8 mouse cellular contexts compared by ENCODE assay signal in the genomic region with DNA sequence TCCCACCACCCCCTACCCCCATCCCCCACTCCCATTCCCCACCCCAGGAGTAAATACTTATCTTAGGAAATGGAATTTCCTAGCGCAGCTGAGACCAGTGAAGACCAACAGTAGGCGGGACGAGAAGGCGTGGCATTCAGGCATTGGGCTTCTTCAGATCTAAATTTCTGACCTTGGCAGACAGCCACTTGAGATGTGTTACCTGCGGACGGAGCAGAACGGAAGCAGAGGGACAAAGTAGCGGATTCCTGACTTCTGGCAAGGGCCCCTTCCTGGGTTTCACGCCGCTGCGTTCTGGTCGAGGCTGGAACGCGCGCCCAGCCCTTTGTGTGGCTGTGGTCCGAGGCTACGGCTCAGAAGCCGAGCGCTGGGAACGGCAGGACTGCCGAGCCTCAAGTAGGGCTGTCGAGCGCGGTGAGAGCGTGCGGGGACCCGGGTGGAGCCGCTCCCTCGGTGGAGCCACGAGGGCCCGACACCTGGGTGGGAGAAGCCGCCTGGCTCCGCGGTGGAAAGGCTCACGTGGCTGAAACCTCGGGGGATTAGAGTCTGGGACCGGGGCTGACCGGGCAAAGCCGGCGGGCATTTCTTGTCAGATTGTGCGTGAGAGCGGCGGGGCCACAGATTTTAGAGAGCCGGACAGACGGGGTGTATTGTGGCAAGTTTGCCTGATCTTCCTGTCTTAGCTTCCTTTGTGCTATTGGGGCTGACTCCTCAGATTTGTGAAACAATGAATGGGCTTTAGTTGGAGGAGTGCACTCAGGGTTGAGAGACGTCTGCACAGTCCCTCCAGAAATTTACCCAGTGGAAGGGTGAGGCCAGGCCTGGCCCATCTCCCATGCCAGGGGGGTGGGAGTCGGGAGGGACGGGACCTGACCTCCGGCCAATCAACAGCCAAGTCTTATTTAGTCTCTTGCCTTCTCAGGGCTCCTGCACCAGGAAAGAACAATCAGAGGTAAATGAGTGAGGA. TPM values are rescaled to one million over a fixed set of nuclear protein-coding genes. Genes with fewer than 3 reads are reported as not detected.
DNase-seq lines count a peak whose midpoint lies in the region; ATAC-seq and TF ChIP-seq lines count a peak whose summit lies in the region.
"Had no signal": no experiment of that assay in that cellular context is flagged by ENCODE, and none has a peak within 500 bp of the region (broad histone marks: within the 10 kb centered on the region; RNA-seq: fewer than 3 reads in every experiment).

No protein-coding gene starts in this region.

- peak; percentile 44 for DNase-seq in Patski (ENCODE audit: low read depth, low spot score)
- DNase-seq in heart, postnatal 14 days, result peak; percentile 42 to 48
- DNase-seq in kidney, postnatal 36 days, result peak; percentile 71 to 76

- TF ChIP-seq CTCF in Patski (IDR thresholded peaks at IDR 0.05), result no peak
- TF ChIP-seq CTCF in bone marrow, adult 2 months (IDR thresholded peaks at IDR 0.05; ENCODE audit: control insufficient read depth, insufficient read depth, low read length), result no peak
- TF ChIP-seq CTCF in small intestine, adult 2 months (IDR thresholded peaks at IDR 0.05; ENCODE audit: extremely low read depth, insufficient read length, insufficient replicate concordance, low read depth, low read length), result no peak

- in situ Hi-C loops in Patski (cut with MboI; ENCODE audit: low pct_unique_long_range_greater_than_20kb), result loop anchor here (5.0 kb wide), 1 partner anchor 80 kb away; no protein-coding TSS in a partner anchor

- POLR2A ChIA-PET in Patski (lab: Charles Lee), result interaction anchor here (0.5 to 1.5 kb wide), 3 partner anchors 29 to 76 kb away, joined by 3 to 5 read pairs (median 4); a partner anchor contains a TSS

- H3K27me3 ChIP-seq in Patski, result no peaks in the 10 kb centered on the region
- H3K27me3 ChIP-seq in embryonic facial prominence, embryonic 15.5 days, result no peaks in the 10 kb centered on the region
- peaks cover 9% of the 10 kb centered on the region for H3K27me3 ChIP-seq in small intestine, adult 2 months (ENCODE audit: control insufficient read depth, insufficient read depth, low read length)

- H3K4me3 ChIP-seq in bone marrow, adult 2 months (replicated peaks; ENCODE audit: control insufficient read depth, low read depth, low read length), result peak overlapping the region; percentile 16
- peak overlapping the region; percentile 70 for H3K4me3 ChIP-seq in embryonic facial prominence, embryonic 15.5 days (replicated peaks)
- H3K4me3 ChIP-seq in small intestine, adult 2 months (ENCODE audit: low read depth, low read length), result peak overlapping the region; percentile 60

- H3K36me3 ChIP-seq in embryonic facial prominence, embryonic 15.5 days, result peaks cover 7% of the 10 kb centered on the region; the same call in 1 of the 2 replicates
- H3K36me3 ChIP-seq in small intestine, adult 2 months (ENCODE audit: control insufficient read depth, insufficient read depth, low read length), result no peaks in the 10 kb centered on the region

- H3K4me2 ChIP-seq in embryonic facial prominence, embryonic 15.5 days (replicated peaks), result peak overlapping the region; percentile 83

- 2% methylated on average over 49 of the region's 49 CpGs for WGBS in bone marrow, adult 2 months
- under 1% methylated on average over 49 of the region's 49 CpGs for WGBS in embryonic facial prominence, embryonic 15.5 days
- WGBS in small intestine, adult 2 months, result 2% methylated on average over 49 of the region's 49 CpGs

- intact Hi-C loops in heart, postnatal 14 days (cut with DNase I), result loop anchor here (5.0 kb wide), 1 partner anchor 165 kb away; a partner anchor contains a TSS

- H3K4me1 ChIP-seq in bone marrow, adult 2 months (ENCODE audit: control insufficient read depth, insufficient read depth, low read length), result no peaks in the 10 kb centered on the region; the same call in 1 of the 2 replicates
- H3K4me1 ChIP-seq in embryonic facial prominence, embryonic 15.5 days, result peaks cover 7% of the 10 kb centered on the region
- 0 out of 2 replicates have a peak, but pooled peaks cover 3% of the 10 kb centered on the region for H3K4me1 ChIP-seq in small intestine, adult 2 months (ENCODE audit: control insufficient read depth, insufficient read depth, insufficient read length, low read length)

- ATAC-seq in Patski, result peak; percentile 86
- ATAC-seq in embryonic facial prominence, embryonic 15.5 days (ENCODE audit: insufficient number of reproducible peaks, low FRiP score, low TSS enrichment, low read depth), result peak; percentile 85
- peak; percentile 47; the same call in 1 of the 2 replicates for ATAC-seq in megakaryocyte, adult 5-6 weeks (ENCODE audit: poor library complexity, severe bottlenecking)

- CTCF ChIA-PET in Patski (lab: Charles Lee), result interaction anchor here (0.8 to 1.4 kb wide), 2 partner anchors 41 to 88 kb away, joined by 3 read pairs; no protein-coding TSS in a partner anchor

- no peak overlapping the region for H3K27ac ChIP-seq in bone marrow, adult 2 months (ENCODE audit: control insufficient read depth, insufficient read depth, low read depth, low read length, poor library complexity)
- H3K27ac ChIP-seq in embryonic facial prominence, embryonic 15.5 days (replicated peaks), result peak overlapping the region; percentile 91
- no peak overlapping the region for H3K27ac ChIP-seq in small intestine, adult 2 months (ENCODE audit: insufficient read depth, low read depth, low read length)

- no peaks in the 10 kb centered on the region for H3K9me3 ChIP-seq in embryonic facial prominence, embryonic 15.5 days (replicated peaks)

- TF ChIP-seq POLR2A in bone marrow, adult 2 months (IDR thresholded peaks at IDR 0.05; ENCODE audit: borderline replicate concordance, control insufficient read depth, low read depth, low read length), result no peak
- no peak for TF ChIP-seq POLR2A in small intestine, adult 2 months (IDR thresholded peaks at IDR 0.05; ENCODE audit: low read depth, low read length)

- H3K9ac ChIP-seq in embryonic facial prominence, embryonic 15.5 days, result peak overlapping the region; percentile 86

RNA-seq across cellular contexts. Expression of a gene that starts 1.7 kb away (rescaled TPM):
- polyA plus RNA-seq in Patski (2021), result 36.3 TPM
- 1.3 and 19.0 TPM in 2 replicates for polyA plus RNA-seq in bone marrow, adult 2 months (2011; ENCODE audit: insufficient read depth, insufficient read length, low replicate concordance, missing spikeins)
- polyA plus RNA-seq in embryonic facial prominence, embryonic 15.5 days (2015; fragmentation: Nextera tagmentation; extraction: Ambion mirVana), result 52.2 and 62.2 TPM in 2 replicates
- 1 to 10 TPM; 3.7 to 4.6 TPM for total RNA-seq in heart, postnatal 14 days (2021)
- total RNA-seq in megakaryocyte, adult 5-6 weeks (2015), result not detected in 2 replicates
- not detected in 2 replicates for total RNA-seq in megakaryocyte, adult 5-6 weeks (2017)
- polyA plus RNA-seq in small intestine, adult 2 months (2012; rRNA removed), result 0.70 and 0.84 TPM in 2 replicates

RNA-seq across cellular contexts. Expression of a gene that starts 13.3 kb away (rescaled TPM):
- polyA plus RNA-seq in Patski (2021), result 0.28 TPM
- 5.6 and 15.2 TPM in 2 replicates for polyA plus RNA-seq in bone marrow, adult 2 months (2011; ENCODE audit: insufficient read depth, insufficient read length, low replicate concordance, missing spikeins)
- polyA plus RNA-seq in embryonic facial prominence, embryonic 15.5 days (2015; fragmentation: Nextera tagmentation; extraction: Ambion mirVana), result 0.67 and 0.95 TPM in 2 replicates
- total RNA-seq in heart, postnatal 14 days (2021), result under 1 TPM; 0.15 to 0.31 TPM
- total RNA-seq in megakaryocyte, adult 5-6 weeks (2015), result 0.23 TPM in 1 of 2 replicates, not detected in the other
- total RNA-seq in megakaryocyte, adult 5-6 weeks (2017), result not detected in 2 replicates
- polyA plus RNA-seq in small intestine, adult 2 months (2012; rRNA removed), result 0.09 TPM in 1 of 2 replicates, not detected in the other

RNA-seq across cellular contexts. Expression of a gene that starts 20.6 kb away (rescaled TPM):
- polyA plus RNA-seq in Patski (2021), result 0.10 TPM
- polyA plus RNA-seq in bone marrow, adult 2 months (2011; ENCODE audit: insufficient read depth, insufficient read length, low replicate concordance, missing spikeins), result not detected in 2 replicates
- 0.09 TPM in 1 of 2 replicates, not detected in the other for polyA plus RNA-seq in embryonic facial prominence, embryonic 15.5 days (2015; fragmentation: Nextera tagmentation; extraction: Ambion mirVana)
- not detected for total RNA-seq in heart, postnatal 14 days (2021)
- not detected in 2 replicates for total RNA-seq in megakaryocyte, adult 5-6 weeks (2015)
- total RNA-seq in megakaryocyte, adult 5-6 weeks (2017), result not detected in 2 replicates
- not detected in 2 replicates for polyA plus RNA-seq in small intestine, adult 2 months (2012; rRNA removed)

RNA-seq across cellular contexts. Expression of a gene that starts 21.6 kb away (rescaled TPM):
- not detected for polyA plus RNA-seq in Patski (2021)
- polyA plus RNA-seq in bone marrow, adult 2 months (2011; ENCODE audit: insufficient read depth, insufficient read length, low replicate concordance, missing spikeins), result 1.8 TPM in 1 of 2 replicates, not detected in the other
- not detected in 2 replicates for polyA plus RNA-seq in embryonic facial prominence, embryonic 15.5 days (2015; fragmentation: Nextera tagmentation; extraction: Ambion mirVana)
- not detected for total RNA-seq in heart, postnatal 14 days (2021)
- not detected in 2 replicates for total RNA-seq in megakaryocyte, adult 5-6 weeks (2015)
- total RNA-seq in megakaryocyte, adult 5-6 weeks (2017), result not detected in 2 replicates
- polyA plus RNA-seq in small intestine, adult 2 months (2012; rRNA removed), result not detected in 2 replicates
- total RNA-seq: left cerebral cortex, postnatal 36 days had no signal

RNA-seq across cellular contexts. Expression of a gene that starts 43.1 kb away (rescaled TPM):
- polyA plus RNA-seq in Patski (2021), result 44.4 TPM
- 19.5 and 47.1 TPM in 2 replicates for polyA plus RNA-seq in bone marrow, adult 2 months (2011; ENCODE audit: insufficient read depth, insufficient read length, low replicate concordance, missing spikeins)
- polyA plus RNA-seq in embryonic facial prominence, embryonic 15.5 days (2015; fragmentation: Nextera tagmentation; extraction: Ambion mirVana), result 11.5 and 15.0 TPM in 2 replicates
- total RNA-seq in heart, postnatal 14 days (2021), result 10 to 100 TPM; 16.9 TPM
- 12.4 and 14.2 TPM in 2 replicates for total RNA-seq in megakaryocyte, adult 5-6 weeks (2015)
- total RNA-seq in megakaryocyte, adult 5-6 weeks (2017), result 5.7 and 10.5 TPM in 2 replicates
- 7.3 and 14.5 TPM in 2 replicates for polyA plus RNA-seq in small intestine, adult 2 months (2012; rRNA removed)

Comparison
In these comparisons a context has a peak if more than half of its experiments do, and no peak if none do; other contexts are left out.
1. H3K4me3 ChIP-seq: peak in every context shown above with its lines; median percentile 70 in embryonic facial prominence, embryonic 15.5 days; 60 in small intestine, adult 2 months; 16 in bone marrow, adult 2 months.